Comparison of ENCODE assay signal across 8 mouse cellular contexts in genomic region chr9:20384532-20385342, GRCm38 (mm10). TPM values are rescaled to one million over a fixed set of nuclear protein-coding genes. Genes with fewer than 3 reads are reported as not detected.
DNase-seq lines count a peak whose midpoint lies in the region; ATAC-seq lines count a peak whose summit lies in the region.

Gene Zfp560, minus strand, starts transcription at chr9:20385177.

- 3% methylated on average over 40 of the region's 40 CpGs for WGBS in heart, embryonic 14.5 days
- WGBS in liver, embryonic 13.5 days (ENCODE audit: insufficient replicate concordance), result 4% methylated on average over 40 of the region's 40 CpGs
- 4% methylated on average over 40 of the region's 40 CpGs for WGBS in stomach, embryonic 16.5 days

- ATAC-seq in CD4-positive, CD25-positive, alpha-beta regulatory T cell, adult 4 months, result peak; percentile 99
- ATAC-seq in heart, embryonic 14.5 days (ENCODE audit: insufficient number of reproducible peaks, insufficient read depth, low FRiP score, low read depth), result peak; percentile 97
- peak; percentile 100 for ATAC-seq in liver, embryonic 13.5 days (ENCODE audit: low read depth)
- ATAC-seq in stomach, embryonic 16.5 days (ENCODE audit: insufficient read depth, low FRiP score), result peak; percentile 99

- H3K4me2 ChIP-seq in heart, embryonic 14.5 days (ENCODE audit: low read length), result peak within 1 kb of the TSS; percentile 90
- peak within 1 kb of the TSS; percentile 78 for H3K4me2 ChIP-seq in liver, embryonic 13.5 days
- peak within 1 kb of the TSS; percentile 84 for H3K4me2 ChIP-seq in stomach, embryonic 16.5 days (ENCODE audit: low read depth, low read length)

- H3K4me1 ChIP-seq in heart, embryonic 14.5 days (ENCODE audit: control insufficient read depth in 2 of 2, insufficient read depth in 2 of 2, low read length in 2 of 2), result peaks cover 2 to 5% of the 10 kb centered on the region in 2 experiments; a peak in 2 of 4 replicates
- H3K4me1 ChIP-seq in liver, embryonic 13.5 days (replicated peaks), result peaks cover 3% of the 10 kb centered on the region
- H3K4me1 ChIP-seq in stomach, embryonic 16.5 days (ENCODE audit: control insufficient read depth, insufficient read depth, low read length), result peaks cover 7% of the 10 kb centered on the region

- no peaks in the 10 kb centered on the region for H3K27me3 ChIP-seq in heart, embryonic 14.5 days (ENCODE audit: control insufficient read depth, insufficient read depth, low read length)
- no peaks in the 10 kb centered on the region for H3K27me3 ChIP-seq in liver, embryonic 13.5 days
- H3K27me3 ChIP-seq in stomach, embryonic 16.5 days (ENCODE audit: control insufficient read depth, insufficient read depth, low read length), result no peaks in the 10 kb centered on the region

- H3K9me3 ChIP-seq in heart, embryonic 14.5 days (ENCODE audit: control insufficient read depth, low read length), result no peaks in the 10 kb centered on the region
- H3K9me3 ChIP-seq in liver, embryonic 13.5 days (replicated peaks), result no peaks in the 10 kb centered on the region
- no peaks in the 10 kb centered on the region for H3K9me3 ChIP-seq in stomach, embryonic 16.5 days (replicated peaks; ENCODE audit: control insufficient read depth, low read length)

- H3K36me3 ChIP-seq in heart, embryonic 14.5 days (ENCODE audit: control insufficient read depth, insufficient read depth, low read length), result no peaks in the 10 kb centered on the region
- no peaks in the 10 kb centered on the region for H3K36me3 ChIP-seq in liver, embryonic 13.5 days
- no peaks in the 10 kb centered on the region for H3K36me3 ChIP-seq in stomach, embryonic 16.5 days (ENCODE audit: control insufficient read depth, insufficient read depth, low read length)

- H3K27ac ChIP-seq in heart, embryonic 14.5 days (replicated peaks in 1 of 2; ENCODE audit: control insufficient read depth in 1 of 2, insufficient read depth in 1 of 2, low read depth in 2 of 2, low read length in 2 of 2), result peak within 1 kb of the TSS; percentile 63 to 77
- H3K27ac ChIP-seq in liver, embryonic 13.5 days, result peak within 1 kb of the TSS; percentile 27; the same call in 1 of the 2 replicates
- H3K27ac ChIP-seq in stomach, embryonic 16.5 days (ENCODE audit: low read length), result peak within 1 kb of the TSS; percentile 56

- H3K4me3 ChIP-seq in heart, embryonic 14.5 days (ENCODE audit: control insufficient read depth in 1 of 2, insufficient read depth in 1 of 2, low read depth in 1 of 2, low read length in 2 of 2), result peak within 1 kb of the TSS; percentile 59 to 89
- H3K4me3 ChIP-seq in liver, embryonic 13.5 days (replicated peaks), result peak within 1 kb of the TSS; percentile 71
- H3K4me3 ChIP-seq in stomach, embryonic 16.5 days (replicated peaks; ENCODE audit: low read length), result peak within 1 kb of the TSS; percentile 77

- DNase-seq in c-Kit-negative CD71-positive TER-119-positive erythroid progenitor cells, embryonic 14.5 days (ENCODE audit: low read depth, low spot score), result peak; percentile 74
- peak; percentile 71 for DNase-seq in fibroblast of lung, adult 2 months (ENCODE audit: low read depth)
- DNase-seq in kidney, postnatal 14 days, result peak; percentile 92
- DNase-seq in liver, embryonic 13.5 days, result peak; percentile 84
- DNase-seq in neural tube, embryonic 10.5 days (ENCODE audit: extremely low spot score, low spot score), result peak; percentile 97

- peak within 1 kb of the TSS; percentile 79 for H3K9ac ChIP-seq in heart, embryonic 14.5 days (ENCODE audit: low read length)
- peak within 1 kb of the TSS; percentile 79 for H3K9ac ChIP-seq in liver, embryonic 13.5 days
- H3K9ac ChIP-seq in stomach, embryonic 16.5 days (ENCODE audit: low read length), result peak within 1 kb of the TSS; percentile 88

RNA-seq across cellular contexts. Expression of gene Zfp560, which starts in this region (rescaled TPM):
- 10 to 100 TPM; 27.0 to 37.1 TPM for polyA plus RNA-seq in CD4-positive, CD25-positive, alpha-beta regulatory T cell, adult 4 months (2017; shearing (Covaris generic))
- polyA plus RNA-seq in heart, embryonic 14.5 days (2014; fragmentation: Nextera tagmentation; extraction: Ambion mirVana), result 38.7 and 40.5 TPM in 2 replicates
- polyA plus RNA-seq in liver, embryonic 13.5 days (2015; fragmentation: Nextera tagmentation; extraction: Ambion mirVana), result 13.0 and 13.8 TPM in 2 replicates
- polyA plus RNA-seq in stomach, embryonic 16.5 days (2015; fragmentation: Nextera tagmentation; extraction: Ambion mirVana), result 26.0 and 33.0 TPM in 2 replicates

Comparison
In these comparisons a context has a peak if more than half of its experiments do, and no peak if none do; other contexts are left out.
1. Peak in every context shown above with its lines: DNase-seq, ATAC-seq, H3K4me3 ChIP-seq and H3K27ac ChIP-seq.